Mouse (Mus musculus): Measurements from ENCODE around the gene Galntl6. TPM values are rescaled to one million over a fixed set of nuclear protein-coding genes. Genes with fewer than 3 reads are reported as not detected.
A peak's percentile ranks its signal among the peaks of the same experiment; 100 is the strongest.

Gene Galntl6
- polyA plus RNA-seq, 1 experiment from 2014 or later = 0.91 TPM

DNA sequence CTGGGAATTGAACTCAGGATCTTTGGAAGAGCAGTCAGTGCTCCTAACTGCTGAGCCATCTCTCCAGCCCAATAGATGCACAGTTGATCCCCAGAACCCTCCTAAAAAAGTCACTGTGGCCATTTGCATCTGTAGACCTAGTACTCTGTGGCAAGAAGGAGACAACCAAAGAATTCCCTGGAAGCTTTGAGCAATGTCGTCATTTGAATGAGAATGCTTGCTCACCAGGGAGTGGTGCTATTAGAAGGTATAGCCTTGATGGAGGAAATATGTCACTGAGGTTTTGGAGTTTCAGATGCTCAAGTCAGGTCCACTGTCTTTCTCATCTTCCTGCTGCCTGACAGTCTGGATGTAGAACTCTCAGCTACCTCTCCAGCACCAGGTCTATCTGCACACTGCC is 1151.5 kb downstream of the Galntl6 start:
- 79% methylated on average over 1 of the region's 1 CpGs for WGBS
- Histone ChIP-seq H3K4me3 (replicated peaks; ENCODE audit: low read depth, low read length) (no peak overlapping the region), H3K4me2 (ENCODE audit: low read length) (no peak overlapping the region), H3K9me3 (replicated peaks; ENCODE audit: low read length) (no peaks in the 10 kb centered on the region), H3K36me3 (ENCODE audit: insufficient read depth, low read length) (no peaks in the 10 kb centered on the region), H3K4me1 (replicated peaks; ENCODE audit: insufficient read depth, low read length) (no peaks in the 10 kb centered on the region), H3K27ac (no peak overlapping the region), H3K27me3 (ENCODE audit: insufficient read depth, low read length) (no peaks in the 10 kb centered on the region), H3K9ac (ENCODE audit: low read depth, low read length) (no peak overlapping the region)
- DNase-seq (ENCODE audit: low spot score) (no peak), ATAC-seq (replicated peaks; ENCODE audit: low FRiP score, low read depth) (no peak)
- TF ChIP-seq CTCF (IDR thresholded peaks at IDR 0.05; ENCODE audit: low read depth) = no peak

GRCm38 (mm10) chr8:57758857-57759256 is 1153.6 kb downstream of the Galntl6 start:
- no peak overlapping the region for H3K4me2 ChIP-seq (ENCODE audit: low read length)
- no peak overlapping the region for H3K9ac ChIP-seq (ENCODE audit: low read depth, low read length)
- TF ChIP-seq CTCF (IDR thresholded peaks at IDR 0.05; ENCODE audit: low read depth) = no peak
- DNase-seq (ENCODE audit: low spot score) (no peak), ATAC-seq (replicated peaks; ENCODE audit: low FRiP score, low read depth) (no peak)
- no peak overlapping the region for H3K4me3 ChIP-seq (replicated peaks; ENCODE audit: low read depth, low read length)
- no peaks in the 10 kb centered on the region for H3K36me3 ChIP-seq (ENCODE audit: insufficient read depth, low read length)
- H3K4me1 ChIP-seq (replicated peaks; ENCODE audit: insufficient read depth, low read length) = no peaks in the 10 kb centered on the region
- no peak overlapping the region for H3K27ac ChIP-seq
- no peaks in the 10 kb centered on the region for H3K9me3 ChIP-seq (replicated peaks; ENCODE audit: low read length)
- no peaks in the 10 kb centered on the region for H3K27me3 ChIP-seq (ENCODE audit: insufficient read depth, low read length)

DNA sequence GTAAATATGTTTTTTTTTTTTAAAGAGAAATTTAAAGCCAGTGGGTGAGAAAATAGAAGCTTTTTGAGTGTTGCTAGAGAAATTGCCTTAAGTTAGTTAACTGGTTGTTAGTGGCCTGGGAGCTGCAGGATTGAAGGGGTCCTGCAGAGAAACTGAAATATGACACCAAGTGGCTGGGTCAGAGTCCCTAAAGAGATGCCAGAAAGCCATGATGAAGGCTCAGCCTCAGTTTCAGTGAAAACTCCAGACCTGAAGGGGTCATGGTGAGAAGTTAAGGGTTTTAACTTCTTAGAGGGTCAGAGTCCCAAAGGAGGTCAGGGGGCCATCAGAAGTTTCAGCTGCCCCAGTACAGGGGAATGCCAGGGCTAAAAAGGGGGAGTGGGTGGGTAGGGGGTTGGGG is 1155.0 kb downstream of the Galntl6 start:
- TF ChIP-seq CTCF (IDR thresholded peaks at IDR 0.05; ENCODE audit: low read depth) = no peak
- H3K9ac ChIP-seq (ENCODE audit: low read depth, low read length) = no peak overlapping the region
- ATAC-seq (replicated peaks; ENCODE audit: low FRiP score, low read depth) (no peak), DNase-seq (ENCODE audit: low spot score) (no peak)
- no peaks in the 10 kb centered on the region for H3K36me3 ChIP-seq (ENCODE audit: insufficient read depth, low read length)
- H3K9me3 ChIP-seq (replicated peaks; ENCODE audit: low read length) = no peaks in the 10 kb centered on the region
- no peak overlapping the region for H3K4me2 ChIP-seq (ENCODE audit: low read length)
- H3K27ac ChIP-seq = no peak overlapping the region
- H3K4me1 ChIP-seq (replicated peaks; ENCODE audit: insufficient read depth, low read length) = no peaks in the 10 kb centered on the region
- H3K4me3 ChIP-seq (replicated peaks; ENCODE audit: low read depth, low read length) = no peak overlapping the region
- H3K27me3 ChIP-seq (ENCODE audit: insufficient read depth, low read length) = no peaks in the 10 kb centered on the region

DNA sequence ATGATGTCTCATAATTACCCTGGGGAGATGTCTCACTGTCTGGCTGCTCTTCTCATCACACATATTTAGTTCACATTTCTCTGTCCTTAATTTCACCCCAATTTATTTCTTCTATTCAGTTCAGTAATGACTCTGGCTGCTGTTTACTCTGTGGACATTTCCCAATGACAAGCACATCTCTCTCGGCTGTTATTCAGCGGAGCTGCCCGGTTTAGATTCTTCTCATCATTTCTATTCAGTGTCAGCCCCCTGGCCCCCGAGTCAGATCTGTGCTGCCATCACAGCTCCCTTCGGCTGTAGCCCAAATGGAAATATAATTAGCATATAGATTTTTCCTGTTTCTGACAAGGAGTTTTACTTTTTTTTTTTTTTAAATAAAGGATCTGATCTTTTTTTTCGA is 1158.4 kb downstream of the Galntl6 start:
- Histone ChIP-seq H3K4me3 (replicated peaks; ENCODE audit: low read depth, low read length) (no peak overlapping the region), H3K4me2 (ENCODE audit: low read length) (no peak overlapping the region), H3K27me3 (ENCODE audit: insufficient read depth, low read length) (no peaks in the 10 kb centered on the region), H3K4me1 (replicated peaks; ENCODE audit: insufficient read depth, low read length) (no peaks in the 10 kb centered on the region), H3K27ac (no peak overlapping the region), H3K9ac (ENCODE audit: low read depth, low read length) (no peak overlapping the region), H3K36me3 (ENCODE audit: insufficient read depth, low read length) (no peaks in the 10 kb centered on the region), H3K9me3 (replicated peaks; ENCODE audit: low read length) (no peaks in the 10 kb centered on the region)
- WGBS = 46% methylated on average over 6 of the region's 6 CpGs
- DNase-seq (ENCODE audit: low spot score) (no peak), ATAC-seq (replicated peaks; ENCODE audit: low FRiP score, low read depth) (no peak)
- TF ChIP-seq CTCF (IDR thresholded peaks at IDR 0.05; ENCODE audit: low read depth) = no peak

GRCm38 (mm10) chr8:57743636-57744035 is 1168.8 kb downstream of the Galntl6 start:
- no peaks in the 10 kb centered on the region for H3K27me3 ChIP-seq (ENCODE audit: insufficient read depth, low read length)
- H3K27ac ChIP-seq = no peak overlapping the region
- DNase-seq (ENCODE audit: low spot score) = no peak
- no peaks in the 10 kb centered on the region for H3K36me3 ChIP-seq (ENCODE audit: insufficient read depth, low read length)
- H3K9ac ChIP-seq (ENCODE audit: low read depth, low read length) = no peak overlapping the region
- WGBS = 81% methylated on average over 12 of the region's 12 CpGs
- no peaks in the 10 kb centered on the region for H3K4me1 ChIP-seq (replicated peaks; ENCODE audit: insufficient read depth, low read length)
- H3K4me2 ChIP-seq (ENCODE audit: low read length) = no peak overlapping the region
- no peak for TF ChIP-seq CTCF (IDR thresholded peaks at IDR 0.05; ENCODE audit: low read depth)
- no peak for ATAC-seq (replicated peaks; ENCODE audit: low FRiP score, low read depth)
- H3K4me3 ChIP-seq (replicated peaks; ENCODE audit: low read depth, low read length) = no peak overlapping the region
- no peaks in the 10 kb centered on the region for H3K9me3 ChIP-seq (replicated peaks; ENCODE audit: low read length)

DNA sequence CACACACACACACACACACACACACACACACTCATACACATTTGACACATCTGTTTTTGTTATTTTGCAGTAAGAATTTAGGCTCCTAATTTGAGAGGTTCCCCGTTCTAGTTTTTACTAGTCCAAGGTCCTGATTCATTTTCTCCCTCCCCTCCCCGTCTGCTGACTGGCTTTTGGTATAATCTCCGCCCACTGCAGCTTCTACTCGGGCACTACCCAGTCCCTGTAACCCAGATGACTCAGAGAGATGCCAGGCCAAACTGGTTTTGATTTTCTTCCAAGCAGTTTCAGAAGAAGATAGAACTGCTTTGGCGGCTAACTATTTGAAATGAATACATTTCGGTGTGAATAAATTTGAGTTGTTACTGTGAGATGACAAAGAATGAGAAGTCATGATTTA is 1170.5 kb downstream of the Galntl6 start:
- Histone ChIP-seq H3K9ac (ENCODE audit: low read depth, low read length) (no peak overlapping the region), H3K4me1 (replicated peaks; ENCODE audit: insufficient read depth, low read length) (no peaks in the 10 kb centered on the region), H3K4me3 (replicated peaks; ENCODE audit: low read depth, low read length) (no peak overlapping the region), H3K27me3 (ENCODE audit: insufficient read depth, low read length) (no peaks in the 10 kb centered on the region), H3K9me3 (replicated peaks; ENCODE audit: low read length) (no peaks in the 10 kb centered on the region), H3K4me2 (ENCODE audit: low read length) (no peak overlapping the region), H3K27ac (peak overlapping the region; percentile 54; the same call in 1 of the 2 replicates), H3K36me3 (ENCODE audit: insufficient read depth, low read length) (no peaks in the 10 kb centered on the region)
- WGBS = 52% methylated on average over 6 of the region's 6 CpGs
- peak; percentile 27 for DNase-seq (ENCODE audit: low spot score)
- no peak for TF ChIP-seq CTCF (IDR thresholded peaks at IDR 0.05; ENCODE audit: low read depth)
- no peak; the same call in 1 of the 2 replicates for ATAC-seq (replicated peaks; ENCODE audit: low FRiP score, low read depth)

DNA sequence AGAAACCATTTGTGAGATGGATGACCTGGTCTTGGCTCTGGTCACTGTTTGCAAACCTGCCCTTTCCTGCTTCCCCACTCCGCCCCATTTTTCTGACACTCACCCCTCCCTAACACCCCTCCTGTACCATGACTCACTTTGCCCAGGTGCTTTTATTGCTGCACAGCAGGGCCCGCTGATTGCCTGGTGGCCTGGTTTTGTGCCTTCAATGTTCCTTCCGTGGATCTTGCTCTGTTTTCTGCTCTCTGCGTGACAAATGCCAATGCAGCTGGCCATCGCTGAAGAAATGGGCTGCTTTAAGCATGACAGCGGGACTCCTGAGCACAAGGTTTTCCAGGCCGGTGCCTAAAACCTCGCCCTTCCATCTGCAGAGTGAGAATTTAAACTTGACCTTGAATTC is 1171.1 kb downstream of the Galntl6 start:
- no peak overlapping the region for H3K9ac ChIP-seq (ENCODE audit: low read depth, low read length)
- H3K4me3 ChIP-seq (replicated peaks; ENCODE audit: low read depth, low read length) = no peak overlapping the region
- TF ChIP-seq CTCF (IDR thresholded peaks at IDR 0.05; ENCODE audit: low read depth) = no peak
- H3K27ac ChIP-seq = peak overlapping the region; percentile 54
- H3K9me3 ChIP-seq (replicated peaks; ENCODE audit: low read length) = no peaks in the 10 kb centered on the region
- H3K36me3 ChIP-seq (ENCODE audit: insufficient read depth, low read length) = no peaks in the 10 kb centered on the region
- H3K4me1 ChIP-seq (replicated peaks; ENCODE audit: insufficient read depth, low read length) = no peaks in the 10 kb centered on the region
- DNase-seq (ENCODE audit: low spot score) = peak; percentile 7
- ATAC-seq (replicated peaks; ENCODE audit: low FRiP score, low read depth) = 0 out of 2 replicates have a peak, but pooled peaks have one; percentile 40
- no peak overlapping the region for H3K4me2 ChIP-seq (ENCODE audit: low read length)
- WGBS = 62% methylated on average over 8 of the region's 8 CpGs
- no peaks in the 10 kb centered on the region for H3K27me3 ChIP-seq (ENCODE audit: insufficient read depth, low read length)

Measured in kidney, postnatal 0 days (tissue).